Mouse (Mus musculus) frontal cortex, postnatal 14 days (tissue): ENCODE data around the gene Fgfr2.

Source experiments
- DNase-seq, 2 experiments: peaks; one replicate each; pipeline ENCODE4 v3.0.0; 2022; ENCODE audit warnings: low spot score in 2 of 2

Fgfr2 gene

GRCm38 (mm10) chr7:132088181-132088580 is 1035.0 kb downstream of the Fgfr2 start:
- DNase-seq: no peak

GRCm38 (mm10) chr7:132075825-132076224 is 1047.3 kb downstream of the Fgfr2 start:
- DNase-seq: no peak

GRCm38 (mm10) chr7:132074503-132074902 is 1048.6 kb downstream of the Fgfr2 start:
- DNase-seq: no peak

- no peak for DNase-seq
These were observed 1052.1 kb downstream of the Fgfr2 start for GRCm38 (mm10) chr7:132070877-132071625.

GRCm38 (mm10) chr7:132067951-132068350 is 1055.2 kb downstream of the Fgfr2 start:
- peak in 1 of 2 experiments; percentile 50 for DNase-seq

- no peak for DNase-seq
These were observed 1055.6 kb downstream of the Fgfr2 start for GRCm38 (mm10) chr7:132067511-132067910.

- DNase-seq: no peak
These were observed 1063.0 kb downstream of the Fgfr2 start for GRCm38 (mm10) chr7:132060116-132060515.

GRCm38 (mm10) chr7:132056565-132056964 is 1066.6 kb downstream of the Fgfr2 start:
- DNase-seq: no peak

GRCm38 (mm10) chr7:132046662-132047061 is 1076.5 kb downstream of the Fgfr2 start:
- no peak for DNase-seq

- DNase-seq: no peak
These were observed 1091.1 kb downstream of the Fgfr2 start for GRCm38 (mm10) chr7:132031940-132032531.

- no peak for DNase-seq
These were observed 1096.5 kb downstream of the Fgfr2 start for GRCm38 (mm10) chr7:132026671-132027070.

- no peak for DNase-seq
These were observed 1097.6 kb downstream of the Fgfr2 start for GRCm38 (mm10) chr7:132025591-132025990.

- no peak for DNase-seq
These were observed 1107.2 kb downstream of the Fgfr2 start for GRCm38 (mm10) chr7:132015933-132016332.

GRCm38 (mm10) chr7:132015193-132015592 is 1108.0 kb downstream of the Fgfr2 start:
- no peak for DNase-seq

GRCm38 (mm10) chr7:132013970-132014369 is 1109.2 kb downstream of the Fgfr2 start:
- DNase-seq: no peak

GRCm38 (mm10) chr7:132012969-132013679 is 1110.0 kb downstream of the Fgfr2 start:
- DNase-seq: no peak

GRCm38 (mm10) chr7:132009002-132009401 is 1114.1 kb downstream of the Fgfr2 start:
- no peak for DNase-seq

GRCm38 (mm10) chr7:132005996-132006696 is 1117.0 kb downstream of the Fgfr2 start:
- DNase-seq: no peak

- no peak for DNase-seq
These were observed 1130.3 kb downstream of the Fgfr2 start for GRCm38 (mm10) chr7:131992873-131993272.

- no peak for DNase-seq
These were observed 1130.9 kb downstream of the Fgfr2 start for GRCm38 (mm10) chr7:131992226-131992625.

GRCm38 (mm10) chr7:131989056-131989455 is 1134.1 kb downstream of the Fgfr2 start:
- DNase-seq: no peak

- DNase-seq: no peak
These were observed 1144.5 kb downstream of the Fgfr2 start for GRCm38 (mm10) chr7:131978609-131979008.
